Comparison of ENCODE assay signal across 9 mouse cellular contexts in the genomic region with DNA sequence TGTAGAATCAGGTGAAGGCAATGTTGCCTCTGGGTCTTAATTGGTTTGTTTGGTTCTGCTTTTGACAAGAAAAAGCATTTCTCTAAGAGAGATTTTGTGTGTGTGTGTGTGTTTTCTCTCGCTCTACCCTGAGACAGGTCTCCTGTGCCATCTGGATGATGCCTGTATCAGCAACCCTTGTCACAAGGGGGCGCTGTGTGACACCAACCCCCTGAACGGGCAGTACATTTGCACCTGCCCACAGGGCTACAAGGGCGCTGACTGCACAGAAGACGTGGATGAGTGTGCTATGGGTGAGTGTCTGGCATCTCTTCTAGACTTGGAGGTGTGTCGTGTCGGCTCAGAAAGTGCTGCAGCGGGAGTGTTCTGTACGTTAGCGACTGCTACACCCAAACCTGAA.
DNase-seq lines count a peak whose midpoint lies in the region; ATAC-seq and TF ChIP-seq lines count a peak whose summit lies in the region.
"Had no signal": no experiment of that assay in that cellular context is flagged by ENCODE, and none has a peak within 500 bp of the region (broad histone marks: within the 10 kb centered on the region; RNA-seq: fewer than 3 reads in every experiment).

No protein-coding gene starts in this region.

- H3K27me3 ChIP-seq in hindbrain, postnatal 0 days (ENCODE audit: insufficient read depth, low read length): no peaks in the 10 kb centered on the region
- no peaks in the 10 kb centered on the region for H3K27me3 ChIP-seq in hindbrain, embryonic 16.5 days (replicated peaks; ENCODE audit: control insufficient read depth, insufficient read depth, low read length)
- H3K27me3 ChIP-seq in ES-Bruce4 (ENCODE audit: control insufficient read depth, insufficient read depth, low read length, poor library complexity, severe bottlenecking): no peaks in the 10 kb centered on the region
- H3K27me3 ChIP-seq in embryonic facial prominence, embryonic 14.5 days (replicated peaks; ENCODE audit: control insufficient read depth, insufficient read depth, low read length): no peaks in the 10 kb centered on the region
- H3K27me3 ChIP-seq: liver, embryonic 15.5 days had no signal

- no peak overlapping the region for H3K27ac ChIP-seq in hindbrain, postnatal 0 days
- H3K27ac ChIP-seq in hindbrain, embryonic 16.5 days (ENCODE audit: low read depth, low read length): no peak overlapping the region
- H3K27ac ChIP-seq in ES-Bruce4 (ENCODE audit: insufficient read depth, low read length): no peak overlapping the region
- H3K27ac ChIP-seq in embryonic facial prominence, embryonic 14.5 days (replicated peaks; ENCODE audit: low read depth, low read length): 0 out of 2 replicates have a peak overlapping the region, but pooled peaks have one; percentile 2
- H3K27ac ChIP-seq: liver, embryonic 15.5 days had no signal

- TF ChIP-seq POLR2A in ES-Bruce4 (IDR thresholded peaks at IDR 0.05; ENCODE audit: insufficient read depth, low read length): no peak

- 84% methylated on average over 10 of the region's 10 CpGs for WGBS in hindbrain, postnatal 0 days
- WGBS in hindbrain, embryonic 16.5 days: 89% methylated on average over 10 of the region's 10 CpGs
- 82% methylated on average over 10 of the region's 10 CpGs for WGBS in embryonic facial prominence, embryonic 14.5 days

- no peak for TF ChIP-seq EP300 in ES-Bruce4 (IDR thresholded peaks at IDR 0.05; ENCODE audit: insufficient read depth, low read depth, low read length)

- H3K9ac ChIP-seq in hindbrain, postnatal 0 days (replicated peaks; ENCODE audit: low read length): no peak overlapping the region
- H3K9ac ChIP-seq in hindbrain, embryonic 16.5 days (ENCODE audit: low read depth, low read length): no peak overlapping the region
- H3K9ac ChIP-seq in ES-Bruce4 (ENCODE audit: low read depth, poor library complexity, severe bottlenecking): no peak overlapping the region
- H3K9ac ChIP-seq in embryonic facial prominence, embryonic 14.5 days (ENCODE audit: low read depth, low read length): no peak overlapping the region
- H3K9ac ChIP-seq: liver, embryonic 15.5 days had no signal

- ATAC-seq in hindbrain, postnatal 0 days: no peak
- no peak for ATAC-seq in hindbrain, embryonic 16.5 days
- ATAC-seq in embryonic facial prominence, embryonic 14.5 days (ENCODE audit: low read depth): no peak

- no peaks in the 10 kb centered on the region for H3K9me3 ChIP-seq in hindbrain, postnatal 0 days (ENCODE audit: low read length)
- H3K9me3 ChIP-seq in hindbrain, embryonic 16.5 days (ENCODE audit: control insufficient read depth, low read length): no peaks in the 10 kb centered on the region
- no peaks in the 10 kb centered on the region for H3K9me3 ChIP-seq in ES-Bruce4 (replicated peaks; ENCODE audit: control insufficient read depth, insufficient read depth, low read length, poor library complexity, severe bottlenecking)
- peaks cover 9% of the 10 kb centered on the region for H3K9me3 ChIP-seq in embryonic facial prominence, embryonic 14.5 days (ENCODE audit: control insufficient read depth, low read length)
- H3K9me3 ChIP-seq: liver, embryonic 15.5 days had no signal

- H3K4me3 ChIP-seq in hindbrain, postnatal 0 days (ENCODE audit: low read length): no peak overlapping the region
- no peak overlapping the region for H3K4me3 ChIP-seq in hindbrain, embryonic 16.5 days (ENCODE audit: low read length)
- no peak overlapping the region for H3K4me3 ChIP-seq in ES-Bruce4 (ENCODE audit: low read depth, low read length)
- no peak overlapping the region for H3K4me3 ChIP-seq in embryonic facial prominence, embryonic 14.5 days (ENCODE audit: low read depth, low read length)
- H3K4me3 ChIP-seq: liver, embryonic 15.5 days had no signal

- peak; percentile 47 for TF ChIP-seq CTCF in hindbrain, postnatal 0 days (IDR thresholded peaks at IDR 0.05; ENCODE audit: low read depth)
- TF ChIP-seq CTCF in ES-Bruce4 (IDR thresholded peaks at IDR 0.05; ENCODE audit: low read depth, low read length): peak; percentile 49

- no peak overlapping the region for H3K4me2 ChIP-seq in hindbrain, postnatal 0 days (ENCODE audit: low read depth, low read length)
- H3K4me2 ChIP-seq in hindbrain, embryonic 16.5 days (ENCODE audit: low read length): no peak overlapping the region
- no peak overlapping the region for H3K4me2 ChIP-seq in embryonic facial prominence, embryonic 14.5 days (ENCODE audit: low read depth, low read length)
- H3K4me2 ChIP-seq: liver, embryonic 15.5 days had no signal

- H3K36me3 ChIP-seq in hindbrain, postnatal 0 days (ENCODE audit: insufficient read depth, low read length): no peaks in the 10 kb centered on the region
- peaks cover 9% of the 10 kb centered on the region for H3K36me3 ChIP-seq in hindbrain, embryonic 16.5 days (ENCODE audit: control insufficient read depth, insufficient read depth, low read length)
- no peaks in the 10 kb centered on the region for H3K36me3 ChIP-seq in ES-Bruce4 (ENCODE audit: control insufficient read depth, insufficient read depth, low read length, poor library complexity, severe bottlenecking)
- H3K36me3 ChIP-seq in embryonic facial prominence, embryonic 14.5 days (ENCODE audit: control insufficient read depth, insufficient read depth, low read length): peaks cover 74% of the 10 kb centered on the region

- H3K4me1 ChIP-seq in hindbrain, postnatal 0 days (ENCODE audit: insufficient read depth, low read length): no peaks in the 10 kb centered on the region
- H3K4me1 ChIP-seq in hindbrain, embryonic 16.5 days (ENCODE audit: control insufficient read depth, insufficient read depth, low read depth, low read length): no peaks in the 10 kb centered on the region
- no peaks in the 10 kb centered on the region for H3K4me1 ChIP-seq in ES-Bruce4 (ENCODE audit: control insufficient read depth, insufficient read depth, low read length)
- peaks cover 12% of the 10 kb centered on the region; the same call in 1 of the 2 replicates for H3K4me1 ChIP-seq in embryonic facial prominence, embryonic 14.5 days (ENCODE audit: control insufficient read depth, insufficient read depth, low read length)

- no peak for DNase-seq in hindbrain, postnatal 0 days (ENCODE audit: low spot score)
- DNase-seq in embryonic facial prominence, embryonic 14.5 days (ENCODE audit: low spot score): no peak
- peak; percentile 26 for DNase-seq in retina, embryonic 14.5 days (ENCODE audit: low spot score)
- no peak for DNase-seq in frontal cortex, postnatal 25 days (ENCODE audit: low spot score in 2 of 2)
- no peak for DNase-seq in ovary, postnatal 14 days (ENCODE audit: low spot score)
- DNase-seq in urinary bladder, postnatal 14 days (ENCODE audit: low spot score): no peak
